Mouse (Mus musculus): ENCODE results near the gene Dtl.

DNA sequence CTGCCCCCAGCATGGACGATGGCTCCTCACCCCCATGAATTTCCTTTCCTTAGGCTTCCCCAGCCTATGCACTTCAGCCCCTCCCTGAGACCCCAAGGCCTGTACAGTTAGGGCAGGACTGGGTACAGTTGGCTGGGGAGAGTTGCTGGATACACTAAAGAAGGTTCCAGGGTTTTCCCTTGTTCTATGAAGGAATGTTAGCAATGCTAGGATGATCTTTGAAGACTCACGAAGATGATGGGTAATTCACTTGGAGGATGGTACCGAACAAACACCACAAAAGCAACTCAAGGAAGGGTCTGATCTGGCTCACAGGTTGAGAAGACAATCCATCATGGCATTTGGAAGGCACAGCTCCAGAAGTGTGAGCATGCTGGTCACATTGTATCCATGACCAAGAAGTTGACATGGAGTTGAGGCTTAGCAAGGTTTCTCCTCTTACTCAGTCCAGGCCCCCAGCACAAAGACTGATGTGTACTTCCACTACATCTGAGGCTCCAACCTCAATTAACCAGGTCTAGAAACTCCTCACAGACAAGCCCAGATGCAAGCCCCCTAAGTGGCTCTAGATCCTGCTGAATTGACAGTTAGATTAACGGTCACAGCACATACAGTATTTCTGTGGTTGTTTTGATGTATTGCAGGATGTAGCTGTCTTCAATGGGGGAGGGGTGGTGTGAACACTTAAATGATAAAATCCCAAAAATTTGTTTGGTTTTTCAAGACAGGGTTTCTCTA is 55.8 kb downstream of the Dtl start:
- TF ChIP-seq TAL1 (IDR thresholded peaks at IDR 0.05; ENCODE audit: low read length) (no peak), GATA1 (IDR thresholded peaks at IDR 0.05; ENCODE audit: low read length) (no peak)

All from erythroblast, embryonic 14.5 days (primary cell).